Mouse (Mus musculus) hindbrain, embryonic 13.5 days (tissue): ENCODE data around the gene Rpl13a. TPM values are rescaled to one million over a fixed set of nuclear protein-coding genes. Genes with fewer than 3 reads are reported as not detected.

ENCODE experiments used
- ATAC-seq: fragments of 200-750 bp; cut with Nextera tagmentation; 2 replicates; pipeline ENCODE4 v1.8.0; 2017; ENCODE audit warnings: moderate TSS enrichment; ENCODE audit not compliant: low FRiP score
- H3K27ac ChIP-seq: fragments of 300-500 bp; sonication (generic); 2 replicates; pipeline ENCODE4 v1.5.1; 2015; ENCODE audit warnings: inconsistent platforms, mild to moderate bottlenecking, moderate library complexity
- H3K27me3 ChIP-seq: fragments of 300-500 bp; sonication (generic); 2 replicates; pipeline ENCODE4 v1.6.1; 2015; ENCODE audit warnings: mild to moderate bottlenecking, inconsistent platforms
- H3K36me3 ChIP-seq: fragments of 300-500 bp; sonication (generic); 2 replicates; pipeline ENCODE4 v1.6.1; 2015; ENCODE audit warnings: mild to moderate bottlenecking, inconsistent platforms
- H3K4me1 ChIP-seq: fragments of 300-500 bp; sonication (generic); replicated peaks from 2 replicates; pipeline ENCODE4 v1.6.1; 2015; ENCODE audit warnings: inconsistent platforms
- H3K4me2 ChIP-seq: fragments of 300-500 bp; sonication (generic); 2 replicates; pipeline ENCODE4 v1.6.1; 2015; ENCODE audit warnings: inconsistent platforms, mild to moderate bottlenecking, moderate library complexity
- H3K4me3 ChIP-seq: fragments of 300-500 bp; sonication (generic); 2 replicates; pipeline ENCODE4 v1.5.1; 2015; ENCODE audit warnings: mild to moderate bottlenecking, inconsistent platforms
- H3K9ac ChIP-seq: fragments of 300-500 bp; sonication (generic); 2 replicates; pipeline ENCODE4 v1.6.1; 2015; ENCODE audit warnings: mild to moderate bottlenecking, inconsistent platforms
- H3K9me3 ChIP-seq: fragments of 300-500 bp; sonication (generic); 2 replicates; pipeline ENCODE4 v1.6.1; 2016; ENCODE audit warnings: inconsistent platforms
- WGBS: fragments of 180-500 bp; shearing (Covaris S2); methylation state at CpG from one replicate; pipeline ENCODE4 v1.1.7; 2015; 5-methylcytosine and 5-hydroxymethylcytosine counted together
- microRNA counts: library from miRNA; unstranded; fragments of <30 nt; microRNA quantifications from one replicate; lab custom pipeline; 2016
- microRNA-seq: library from miRNA; unstranded; fragments of <30 nt; microRNA quantifications from one replicate; pipeline ENCODE4, GENCODE M21; 2016
- polyA plus RNA-seq: library from polyadenylated mRNA; unstranded; fragments of >200 nt; fragmentation: Nextera tagmentation; extraction: Ambion mirVana; gene quantifications from 2 replicates; pipeline ENCODE4 v1.2.1, GENCODE M21; 2015

Gene Rpl13a
- polyA plus RNA-seq, 1 experiment from 2014 or later: 846 TPM

GRCm38 (mm10) chr7:45077322-45077721 lies 51.2 kb downstream of the Rpl13a start:
- no peaks in the 10 kb centered on the region for H3K4me1 ChIP-seq
- ATAC-seq: no peak
- H3K27me3 ChIP-seq: no peaks in the 10 kb centered on the region
- H3K27ac ChIP-seq: no peak overlapping the region
- 90% methylated on average over 14 of the region's 14 CpGs for WGBS
- no peak overlapping the region for H3K4me3 ChIP-seq
- no peak overlapping the region for H3K9ac ChIP-seq
- H3K9me3 ChIP-seq: no peaks in the 10 kb centered on the region
- H3K36me3 ChIP-seq: peaks cover 44% of the 10 kb centered on the region
- H3K4me2 ChIP-seq: no peak overlapping the region

DNA sequence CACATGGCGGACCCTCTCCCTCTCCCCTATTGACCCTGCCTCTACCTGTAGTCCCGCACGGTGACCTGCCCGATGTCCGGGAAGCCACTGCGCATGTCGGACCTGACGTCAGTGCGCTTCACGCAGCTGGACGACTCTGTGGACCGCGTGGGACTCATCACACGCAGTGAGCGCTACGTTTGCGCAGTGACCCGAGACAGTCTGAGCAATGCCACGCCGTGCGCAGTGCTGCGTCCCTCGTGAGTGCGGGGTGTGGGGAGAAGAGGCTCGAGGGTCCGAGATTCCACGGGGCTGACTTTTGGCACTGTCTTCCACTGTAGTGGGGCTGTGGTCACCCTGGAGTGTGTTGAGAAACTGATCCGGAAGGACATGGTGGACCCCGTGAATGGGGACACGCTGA lies 52.1 kb downstream of the Rpl13a start:
- H3K27ac ChIP-seq: no peak overlapping the region
- H3K4me2 ChIP-seq: no peak overlapping the region
- H3K4me1 ChIP-seq: no peaks in the 10 kb centered on the region
- H3K9ac ChIP-seq: no peak overlapping the region
- WGBS: 86% methylated on average over 30 of the region's 30 CpGs
- peaks cover 44% of the 10 kb centered on the region for H3K36me3 ChIP-seq
- H3K9me3 ChIP-seq: no peaks in the 10 kb centered on the region
- no peak overlapping the region for H3K4me3 ChIP-seq
- no peak for ATAC-seq
- H3K27me3 ChIP-seq: no peaks in the 10 kb centered on the region

MicroRNAs encoded within 50 kb of the gene (microRNA counts, 519-probe panel; counts per million panel counts)
- 3,308 counts per million, percentile 41 among the panel's probes with 10 or more counts for microRNA mmu-miR-150 (lab: Ali Mortazavi, UCI)

Small RNA genes lying within 50 kb of the gene (microRNA-seq; reads per million reads assigned to microRNA genes)
- gene Mir150 (37.2 reads per million, percentile 37 among the genes with 10 or more reads in this experiment), gene Mir5121 (7.2 reads per million, percentile 20 among the genes with 10 or more reads in this experiment), gene Mir7055 (not detected)

Other genes starting within 250 kb of the Rpl13a start
- gene Med25, start 236.0 kb downstream of the Rpl13a start, polyA plus RNA-seq: 142 and 147 TPM in 2 replicates
- gene Fuz, start 232.7 kb downstream of the Rpl13a start, polyA plus RNA-seq: 19.3 and 19.8 TPM in 2 replicates
- gene Ap2a1, start 199.3 kb downstream of the Rpl13a start, polyA plus RNA-seq: 105 and 108 TPM in 2 replicates
- gene Tsks, start 185.6 kb downstream of the Rpl13a start, polyA plus RNA-seq: 0.17 TPM in 1 of 2 replicates, not detected in the other
- 52.2 and 56.3 TPM in 2 replicates for gene Cpt1c, start 153.9 kb downstream of the Rpl13a start, polyA plus RNA-seq
- gene Prmt1, start 142.2 kb downstream of the Rpl13a start, polyA plus RNA-seq: 681 and 687 TPM in 2 replicates
- gene Irf3, start 131.1 kb downstream of the Rpl13a start, polyA plus RNA-seq: 66.7 and 68.3 TPM in 2 replicates
- gene Bcl2l12, start 130.0 kb downstream of the Rpl13a start, polyA plus RNA-seq: 16.2 and 19.7 TPM in 2 replicates
- gene Scaf1, start 112.4 kb downstream of the Rpl13a start, polyA plus RNA-seq: 42.4 and 45.2 TPM in 2 replicates
- gene Rras, start 110.8 kb downstream of the Rpl13a start, polyA plus RNA-seq: 11.5 and 15.4 TPM in 2 replicates
- 13.8 and 14.5 TPM in 2 replicates for gene Prr12, start 75.9 kb downstream of the Rpl13a start, polyA plus RNA-seq
- gene Nosip, start 66.3 kb downstream of the Rpl13a start, polyA plus RNA-seq: 58.0 and 58.5 TPM in 2 replicates
- gene Prrg2, start 66.1 kb downstream of the Rpl13a start, polyA plus RNA-seq: 14.8 and 17.1 TPM in 2 replicates
- gene Rcn3, start 36.5 kb downstream of the Rpl13a start, polyA plus RNA-seq: 93.8 and 103 TPM in 2 replicates
- 26.9 and 28.3 TPM in 2 replicates for gene Fcgrt, start 24.9 kb downstream of the Rpl13a start, polyA plus RNA-seq
- 994 and 999 TPM in 2 replicates for gene Rps11, start 4.3 kb downstream of the Rpl13a start, polyA plus RNA-seq
- 0.14 TPM in 1 of 2 replicates, not detected in the other for gene Gm45713, start 7.5 kb upstream of the Rpl13a start, polyA plus RNA-seq
- gene Flt3l, start 7.7 kb upstream of the Rpl13a start, polyA plus RNA-seq: 1.4 and 1.6 TPM in 2 replicates
- gene Pih1d1, start 25.5 kb upstream of the Rpl13a start, polyA plus RNA-seq: 85.6 and 94.4 TPM in 2 replicates
- 23.7 and 24.5 TPM in 2 replicates for gene Aldh16a1, start 25.8 kb upstream of the Rpl13a start, polyA plus RNA-seq
- 0.42 and 0.62 TPM in 2 replicates for gene Slc17a7, start 35.2 kb upstream of the Rpl13a start, polyA plus RNA-seq
- gene Gfy, start 50.8 kb upstream of the Rpl13a start, polyA plus RNA-seq: not detected in 2 replicates
- 0.66 TPM in 1 of 2 replicates, not detected in the other for gene Pth2, start 52.2 kb upstream of the Rpl13a start, polyA plus RNA-seq
- gene Ccdc155, start 76.1 kb upstream of the Rpl13a start, polyA plus RNA-seq: 0.49 and 0.54 TPM in 2 replicates
- 5.6 and 5.7 TPM in 2 replicates for gene Dkkl1, start 83.4 kb upstream of the Rpl13a start, polyA plus RNA-seq
- 78.6 and 79.2 TPM in 2 replicates for gene Tead2, start 87.0 kb upstream of the Rpl13a start, polyA plus RNA-seq
- 0.96 and 1.7 TPM in 2 replicates for gene Cd37, start 110.4 kb upstream of the Rpl13a start, polyA plus RNA-seq
- 0.18 and 0.38 TPM in 2 replicates for gene Slc6a16, start 112.3 kb upstream of the Rpl13a start, polyA plus RNA-seq
- gene Slc6a21, start 148.8 kb upstream of the Rpl13a start, polyA plus RNA-seq: not detected in 2 replicates
- gene Trpm4, start 205.0 kb upstream of the Rpl13a start, polyA plus RNA-seq: 7.3 and 8.9 TPM in 2 replicates
- 0.31 TPM in 2 replicates for gene Hrc, start 206.5 kb upstream of the Rpl13a start, polyA plus RNA-seq
- gene Ppfia3, start 238.3 kb upstream of the Rpl13a start, polyA plus RNA-seq: 19.9 and 20.7 TPM in 2 replicates
- gene Lin7b, start 241.8 kb upstream of the Rpl13a start, polyA plus RNA-seq: 12.5 and 13.4 TPM in 2 replicates